Mouse (Mus musculus) heart, embryonic 15.5 days (tissue): ENCODE measurements around the gene Shb. TPM values are rescaled to one million over a fixed set of nuclear protein-coding genes. Genes with fewer than 3 reads are reported as not detected.
"Not testable (repeated sequence)": the region's sequence is repeated elsewhere in the genome, so short reads cannot be mapped to it uniquely, and the experiment has no call there.

Experiments
- ATAC-seq: fragments of 200-750 bp; cut with Nextera tagmentation; replicated peaks from 2 replicates; pipeline ENCODE4 v1.8.0; 2017; ENCODE audit warnings: low read depth, moderate TSS enrichment; ENCODE audit not compliant: insufficient number of reproducible peaks, insufficient read depth, low FRiP score
- H3K27ac ChIP-seq: fragments of 300-500 bp; sonication (generic); 2 replicates; pipeline ENCODE4 v1.5.1; 2015; ENCODE audit warnings: mild to moderate bottlenecking, inconsistent platforms
- H3K27me3 ChIP-seq: fragments of 300-500 bp; sonication (generic); 2 replicates; pipeline ENCODE4 v1.6.1; 2015; ENCODE audit warnings: inconsistent platforms
- H3K36me3 ChIP-seq: fragments of 300-500 bp; sonication (generic); 2 replicates; pipeline ENCODE4 v1.6.1; 2015; ENCODE audit warnings: mild to moderate bottlenecking, inconsistent platforms
- H3K4me1 ChIP-seq: fragments of 300-500 bp; sonication (generic); replicated peaks from 2 replicates; pipeline ENCODE4 v1.6.1; 2015; ENCODE audit warnings: inconsistent platforms
- H3K4me2 ChIP-seq: fragments of 300-500 bp; sonication (generic); 2 replicates; pipeline ENCODE4 v1.6.1; 2015; ENCODE audit warnings: inconsistent platforms, mild to moderate bottlenecking, moderate library complexity
- H3K4me3 ChIP-seq: fragments of 300-500 bp; sonication (generic); 2 replicates; pipeline ENCODE4 v1.5.1; 2015; ENCODE audit warnings: mild to moderate bottlenecking, inconsistent platforms
- H3K9ac ChIP-seq: fragments of 300-500 bp; sonication (generic); 2 replicates; pipeline ENCODE4 v1.6.1; 2015; ENCODE audit warnings: mild to moderate bottlenecking, inconsistent platforms
- H3K9me3 ChIP-seq: fragments of 300-500 bp; sonication (generic); replicated peaks from 2 replicates; pipeline ENCODE4 v1.6.1; 2016; ENCODE audit warnings: inconsistent platforms
- WGBS: fragments of 180-500 bp; shearing (Covaris S2); methylation state at CpG from one replicate; pipeline ENCODE4 v1.1.7; 2015; ENCODE audit warnings: mixed read lengths; 5-methylcytosine and 5-hydroxymethylcytosine counted together
- polyA plus RNA-seq: library from polyadenylated mRNA; unstranded; fragments of >200 nt; fragmentation: Nextera tagmentation; extraction: Ambion mirVana; gene quantifications from 2 replicates; pipeline ENCODE4 v1.2.1, GENCODE M21; 2015

Gene Shb
- polyA plus RNA-seq, 1 experiment from 2014 or later, result 8.6 TPM

DNA sequence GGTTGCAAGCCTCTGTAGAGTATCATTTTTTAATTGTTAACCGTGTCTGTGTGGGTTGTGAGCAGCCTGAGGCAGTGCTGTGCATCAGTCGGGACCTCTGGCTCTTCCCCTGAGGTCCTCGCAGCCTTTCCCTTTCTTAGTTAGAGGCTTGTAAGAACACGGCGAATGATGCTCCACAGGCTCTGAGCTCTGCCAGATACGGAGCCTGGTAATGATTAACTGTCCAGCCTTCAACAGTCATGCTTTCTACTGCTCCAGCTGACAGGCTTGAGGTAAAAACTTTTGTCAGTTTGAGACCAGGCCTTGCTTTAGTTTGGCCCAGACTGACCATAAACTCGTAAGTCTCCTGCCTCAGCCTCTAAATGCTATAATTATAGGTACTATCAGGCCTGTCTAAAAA is 127.0 kb downstream of the Shb start:
- WGBS, result 68% methylated on average over 7 of the region's 7 CpGs
- ATAC-seq, result no peak
- Histone ChIP-seq H3K4me2 (no peak overlapping the region), H3K27me3 (no peaks in the 10 kb centered on the region), H3K9ac (no peak overlapping the region), H3K4me1 (peaks cover 44% of the 10 kb centered on the region), H3K27ac (no peak overlapping the region), H3K4me3 (no peak overlapping the region), H3K9me3 (no peaks in the 10 kb centered on the region), H3K36me3 (peaks cover 29% of the 10 kb centered on the region)

DNA sequence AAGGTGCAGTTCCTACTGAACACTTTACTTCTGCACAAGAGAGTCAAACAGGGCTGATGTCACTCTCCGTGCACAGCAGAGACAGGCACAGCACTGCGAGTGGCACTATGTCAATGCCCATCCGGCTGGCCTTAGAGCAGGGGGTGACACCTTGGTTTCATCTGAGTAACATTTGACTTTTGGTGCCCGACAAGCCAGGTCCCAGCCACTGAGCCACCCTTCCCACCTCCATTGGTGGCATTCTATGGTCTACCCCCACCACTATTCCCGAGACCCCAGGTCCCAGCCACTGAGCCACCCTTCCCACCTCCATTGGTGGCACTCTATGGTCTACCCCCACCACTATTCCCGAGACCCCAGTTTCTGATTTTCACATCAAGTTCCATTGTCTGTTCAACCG is 128.2 kb downstream of the Shb start:
- Histone ChIP-seq H3K9me3 (no peaks in the 10 kb centered on the region), H3K9ac (no peak overlapping the region), H3K36me3 (peaks cover 39% of the 10 kb centered on the region), H3K27me3 (no peaks in the 10 kb centered on the region), H3K4me1 (peaks cover 41% of the 10 kb centered on the region), H3K4me3 (no peak overlapping the region), H3K27ac (no peak overlapping the region), H3K4me2 (no peak overlapping the region)
- WGBS, result 91% methylated on average over 7 of the region's 7 CpGs
- no peak for ATAC-seq

GRCm38 (mm10) chr4:45403499-45403878 is 128.8 kb downstream of the Shb start:
- 48% methylated on average over 7 of the region's 7 CpGs for WGBS
- H3K27me3 ChIP-seq, result no peaks in the 10 kb centered on the region
- no peak for ATAC-seq
- peak overlapping the region; percentile 24 for H3K27ac ChIP-seq
- no peaks in the 10 kb centered on the region for H3K9me3 ChIP-seq
- no peak overlapping the region for H3K4me2 ChIP-seq
- no peak overlapping the region for H3K4me3 ChIP-seq
- peaks cover 41% of the 10 kb centered on the region for H3K4me1 ChIP-seq
- H3K36me3 ChIP-seq, result peaks cover 44% of the 10 kb centered on the region
- no peak overlapping the region for H3K9ac ChIP-seq

DNA sequence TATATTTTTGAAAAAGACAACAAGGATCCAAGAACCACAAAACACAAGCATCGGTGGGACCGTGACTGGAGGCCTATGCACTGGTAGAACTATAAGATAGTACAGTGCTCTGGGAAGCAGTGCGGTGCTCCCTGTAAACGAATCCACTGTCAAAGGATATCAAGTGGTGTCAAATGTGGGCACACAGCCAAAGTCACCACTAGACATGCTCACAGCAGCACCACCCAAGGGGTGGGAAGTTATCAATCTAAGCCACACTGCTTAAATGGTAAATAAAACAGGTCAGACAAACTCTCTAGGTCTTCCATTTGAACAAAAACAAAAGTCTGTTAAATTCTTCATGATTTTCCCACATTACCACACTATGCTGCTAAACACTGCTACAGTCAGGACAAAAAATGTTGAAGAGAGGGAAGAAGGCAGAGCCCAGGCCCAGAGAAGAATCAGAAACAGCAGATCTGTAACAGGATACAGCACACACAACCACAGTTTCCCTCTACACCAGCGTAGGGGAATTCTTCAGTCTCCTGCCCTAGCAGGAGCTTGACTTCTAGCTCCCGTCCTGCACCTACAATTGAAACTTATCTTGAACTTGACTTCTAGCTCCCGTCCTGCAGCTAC is 129.3 kb downstream of the Shb start:
- H3K36me3 ChIP-seq, result peaks cover 48% of the 10 kb centered on the region

GRCm38 (mm10) chr4:45402281-45402680 is 130.0 kb downstream of the Shb start:
- H3K27me3 ChIP-seq, result no peaks in the 10 kb centered on the region
- H3K4me1 ChIP-seq, result peaks cover 40% of the 10 kb centered on the region
- H3K36me3 ChIP-seq, result peaks cover 50% of the 10 kb centered on the region
- H3K9me3 ChIP-seq, result no peaks in the 10 kb centered on the region
- H3K4me3 ChIP-seq, result no peak overlapping the region
- H3K27ac ChIP-seq, result peak overlapping the region; percentile 44; the same call in 1 of the 2 replicates
- ATAC-seq, result no peak
- WGBS, result 86% methylated on average over 4 of the region's 4 CpGs
- no peak overlapping the region for H3K4me2 ChIP-seq
- no peak overlapping the region for H3K9ac ChIP-seq

More for the DNA sequence above, 129.3 kb downstream of the Shb start:
- no peak overlapping the region for H3K4me2 ChIP-seq
- WGBS, result 37% methylated on average over 7 of the region's 7 CpGs
- peak overlapping the region; percentile 44 for H3K27ac ChIP-seq
- H3K4me3 ChIP-seq, result no peak overlapping the region
- H3K4me1 ChIP-seq, result peaks cover 43% of the 10 kb centered on the region
- no peaks in the 10 kb centered on the region for H3K27me3 ChIP-seq
- H3K9me3 ChIP-seq, result no peaks in the 10 kb centered on the region
- peak; percentile 68 for ATAC-seq
- no peak overlapping the region for H3K9ac ChIP-seq

GRCm38 (mm10) chr4:45399421-45400210 is 132.7 kb downstream of the Shb start:
- H3K9ac ChIP-seq, result no peak overlapping the region
- no peak overlapping the region for H3K4me2 ChIP-seq
- H3K4me1 ChIP-seq, result peaks cover 25% of the 10 kb centered on the region
- H3K27ac ChIP-seq, result no peak overlapping the region
- no peaks in the 10 kb centered on the region for H3K9me3 ChIP-seq
- peaks cover 61% of the 10 kb centered on the region for H3K36me3 ChIP-seq
- 93% methylated on average over 45 of the region's 45 CpGs for WGBS
- H3K27me3 ChIP-seq, result no peaks in the 10 kb centered on the region
- H3K4me3 ChIP-seq, result no peak overlapping the region
- ATAC-seq, result no peak

DNA sequence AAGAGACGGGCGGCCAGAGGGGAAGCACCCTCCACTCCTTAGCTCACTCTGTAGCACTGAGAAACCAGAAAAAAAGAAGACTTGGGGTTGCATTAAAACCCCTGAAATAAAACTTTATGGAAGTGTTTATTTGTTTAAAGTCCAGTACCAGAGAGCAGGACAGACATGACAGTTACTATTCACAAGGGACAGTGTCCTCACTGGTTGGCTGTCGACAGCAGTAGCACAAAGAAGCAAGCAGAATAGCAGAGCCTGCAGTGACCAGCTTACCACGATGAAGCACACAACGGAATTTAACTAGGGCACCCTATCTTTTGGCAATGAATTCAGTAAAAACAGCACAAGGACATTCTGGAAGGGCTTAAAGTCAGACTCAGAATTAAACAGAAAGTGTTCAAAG is 134.0 kb downstream of the Shb start:
- 73% methylated on average over 5 of the region's 5 CpGs for WGBS
- Histone ChIP-seq H3K36me3 (peaks cover 48% of the 10 kb centered on the region), H3K4me1 (peaks cover 16% of the 10 kb centered on the region)
- not testable (repeated sequence) for H3K9ac ChIP-seq, ATAC-seq, H3K4me2 ChIP-seq, H3K27ac ChIP-seq, H3K27me3 ChIP-seq, H3K9me3 ChIP-seq, H3K4me3 ChIP-seq

DNA sequence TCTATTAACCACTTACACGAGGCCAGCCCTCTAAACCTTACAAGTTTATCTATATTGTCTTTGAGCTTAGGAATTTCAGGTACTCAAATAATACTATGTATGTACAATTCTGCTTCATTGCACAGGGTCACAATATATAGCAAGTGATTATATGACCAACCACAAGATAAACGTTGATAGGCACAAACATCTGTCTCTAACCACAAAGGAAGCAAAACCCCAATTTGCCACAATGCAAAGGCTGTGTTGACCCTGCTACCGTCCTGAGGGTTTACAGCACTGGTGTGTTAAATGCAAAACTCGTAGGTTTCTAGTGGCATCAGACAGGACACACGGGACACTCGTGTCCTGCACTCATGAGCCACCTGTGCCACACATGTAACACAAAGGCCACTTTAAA is 136.1 kb downstream of the Shb start:
- H3K4me3 ChIP-seq, H3K27ac ChIP-seq, H3K4me2 ChIP-seq, H3K9me3 ChIP-seq, H3K27me3 ChIP-seq, ATAC-seq, H3K9ac ChIP-seq: not testable (repeated sequence)
- WGBS, result 78% methylated on average over 6 of the region's 6 CpGs
- Histone ChIP-seq H3K4me1 (peaks cover 10% of the 10 kb centered on the region), H3K36me3 (peaks cover 37% of the 10 kb centered on the region)

GRCm38 (mm10) chr4:45393658-45394057 is 138.6 kb downstream of the Shb start:
- peaks cover 17% of the 10 kb centered on the region for H3K36me3 ChIP-seq
- no peak overlapping the region for H3K9ac ChIP-seq
- ATAC-seq, result no peak
- H3K4me3 ChIP-seq, result no peak overlapping the region
- no peaks in the 10 kb centered on the region for H3K9me3 ChIP-seq
- H3K27ac ChIP-seq, result no peak overlapping the region
- 78% methylated on average over 5 of the region's 5 CpGs for WGBS
- H3K4me1 ChIP-seq, result peaks cover 8% of the 10 kb centered on the region
- no peak overlapping the region for H3K4me2 ChIP-seq
- no peaks in the 10 kb centered on the region for H3K27me3 ChIP-seq

DNA sequence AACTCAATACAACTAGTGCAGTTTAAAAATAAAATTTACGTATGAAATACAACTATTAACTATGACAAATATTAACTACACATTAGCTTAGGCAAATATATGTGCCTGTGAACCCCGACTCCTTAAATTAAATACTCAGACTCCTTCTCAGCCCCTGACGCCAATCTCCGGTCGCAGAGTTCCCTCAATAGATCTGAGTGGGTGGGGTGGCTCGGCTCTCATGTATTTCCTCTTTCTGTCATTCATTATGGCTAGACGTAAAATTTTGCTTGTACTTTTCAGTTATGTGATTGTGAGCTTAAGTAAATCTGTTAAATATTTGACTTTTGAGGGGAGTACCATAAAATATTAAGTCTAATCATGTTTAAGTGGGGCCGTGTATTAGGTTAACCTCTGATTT is 139.3 kb downstream of the Shb start:
- Histone ChIP-seq H3K9me3 (no peaks in the 10 kb centered on the region), H3K4me1 (peaks cover 6% of the 10 kb centered on the region), H3K4me2 (no peak overlapping the region), H3K27me3 (no peaks in the 10 kb centered on the region), H3K9ac (no peak overlapping the region), H3K27ac (no peak overlapping the region), H3K4me3 (no peak overlapping the region), H3K36me3 (peaks cover 13% of the 10 kb centered on the region)
- no peak for ATAC-seq
- WGBS, result 75% methylated on average over 8 of the region's 8 CpGs

DNA sequence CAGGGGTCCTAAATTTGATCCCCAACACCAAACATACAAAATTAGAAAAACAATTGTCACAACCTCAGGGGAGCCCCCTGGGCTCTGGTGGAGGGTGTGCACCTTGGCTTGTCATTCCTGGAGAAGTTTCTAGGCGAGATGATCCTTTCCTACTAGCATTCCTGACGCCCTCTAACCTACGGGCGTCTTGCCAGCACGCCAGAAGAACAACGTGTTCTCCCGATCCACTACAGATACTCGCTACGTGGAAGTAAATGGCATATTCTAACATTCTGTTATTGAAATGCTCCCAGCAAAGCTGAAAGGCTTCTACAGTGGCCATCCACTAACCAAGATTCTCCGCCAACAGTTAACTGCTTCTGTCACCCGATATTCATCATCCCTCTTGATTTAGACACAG is 139.7 kb downstream of the Shb start:
- Histone ChIP-seq H3K9ac (no peak overlapping the region), H3K27ac (no peak overlapping the region), H3K36me3 (peaks cover 12% of the 10 kb centered on the region; the same call in 1 of the 2 replicates), H3K4me2 (no peak overlapping the region; the same call in 1 of the 2 replicates), H3K27me3 (no peaks in the 10 kb centered on the region), H3K4me1 (peaks cover 6% of the 10 kb centered on the region), H3K4me3 (no peak overlapping the region), H3K9me3 (no peaks in the 10 kb centered on the region)
- no peak for ATAC-seq
- 47% methylated on average over 11 of the region's 11 CpGs for WGBS

- H3K36me3 ChIP-seq, result peaks cover 10% of the 10 kb centered on the region; the same call in 1 of the 2 replicates
- 75% methylated on average over 4 of the region's 4 CpGs for WGBS
- H3K9me3 ChIP-seq, result no peaks in the 10 kb centered on the region
- H3K27me3 ChIP-seq, result no peaks in the 10 kb centered on the region
- no peak overlapping the region for H3K4me3 ChIP-seq
- no peak for ATAC-seq
- H3K9ac ChIP-seq, result no peak overlapping the region
- no peak overlapping the region for H3K4me2 ChIP-seq
- H3K4me1 ChIP-seq, result peaks cover 6% of the 10 kb centered on the region
- H3K27ac ChIP-seq, result no peak overlapping the region
Observed at GRCm38 (mm10) chr4:45392099-45392498, 140.2 kb downstream of the Shb start.
